Mouse (Mus musculus) erythroid progenitor cell, adult 5-6 weeks (primary cell): ENCODE data around the gene Scrt2. TPM values are rescaled to one million over a fixed set of nuclear protein-coding genes. Genes with fewer than 3 reads are reported as not detected.
"Not testable (repeated sequence)": the region's sequence is repeated elsewhere in the genome, so short reads cannot be mapped to it uniquely, and the experiment has no call there.

Experiments used
- ATAC-seq: replicated peaks from 2 replicates; pipeline ENCODE4 v1.8.0; 2016; ENCODE audit warnings: moderate number of reproducible peaks, mild to moderate bottlenecking, moderate TSS enrichment, inconsistent platforms; ENCODE audit not compliant: poor library complexity, low FRiP score, severe bottlenecking
- total RNA-seq, 2 experiments: library from RNA; stranded (forward) in 1 of 2; stranded (reverse) in 1 of 2; fragments of 150-400 nt in 1 of 2; fragments of 186-747, 209-891 nt in 1 of 2; gene quantifications; 2 replicates each; pipeline versions ENCODE4 v1.2.3 to v1.2.4; 2015 to 2017; ENCODE audit warnings: low replicate concordance in 2 of 2

Scrt2 gene
- total RNA-seq (2015; ENCODE audit: low replicate concordance) (not detected in 2 replicates), total RNA-seq (2017; ENCODE audit: low replicate concordance) (not detected in 2 replicates)

GRCm38 (mm10) chr2:152080685-152081541 is at the start of gene Scrt2:
TSS of gene Scrt2 (plus strand) at chr2:152081529.
- no peak for ATAC-seq

- no peak for ATAC-seq
Observed at GRCm38 (mm10) chr2:152040101-152040500, 41.2 kb upstream of the Scrt2 start.

- no peak for ATAC-seq
Observed at GRCm38 (mm10) chr2:152047116-152048002, 34.0 kb upstream of the Scrt2 start.

GRCm38 (mm10) chr2:152048003-152048980 is 33.0 kb upstream of the Scrt2 start:
- ATAC-seq: no peak

GRCm38 (mm10) chr2:152048981-152049441 is 32.3 kb upstream of the Scrt2 start:
- no peak for ATAC-seq

DNA sequence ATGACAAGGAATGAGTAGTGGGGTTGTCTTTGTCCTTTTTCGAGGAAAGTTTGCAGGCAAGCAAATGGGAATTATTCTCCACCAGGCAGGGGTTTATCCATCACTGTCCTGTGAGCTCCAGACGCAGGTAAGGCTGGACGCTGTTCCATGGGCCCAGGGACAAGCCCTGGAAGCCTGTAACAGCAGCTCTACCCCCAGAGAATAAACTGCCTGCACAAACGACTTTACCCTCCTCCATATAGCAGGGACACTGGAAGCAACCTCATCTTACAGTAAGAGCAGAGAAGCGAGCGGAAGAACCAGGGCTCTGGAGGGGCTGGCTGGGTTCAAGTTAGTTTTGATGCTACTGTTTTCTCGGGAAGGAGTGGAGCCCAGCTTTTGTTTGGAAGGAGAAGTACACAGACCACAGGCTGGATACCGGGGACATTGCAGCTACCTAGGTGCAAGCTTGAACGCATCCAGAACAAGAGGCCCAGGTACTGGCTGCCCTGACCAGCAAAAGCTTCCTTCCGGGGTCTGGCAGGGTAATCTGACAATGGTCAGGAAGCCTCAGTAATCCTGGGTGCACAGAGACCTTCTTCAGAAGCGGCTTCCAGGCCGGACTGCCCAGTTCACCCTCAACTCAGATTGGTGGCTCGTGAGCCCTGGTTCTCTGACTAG is 31.6 kb upstream of the Scrt2 start:
- no peak for ATAC-seq

DNA sequence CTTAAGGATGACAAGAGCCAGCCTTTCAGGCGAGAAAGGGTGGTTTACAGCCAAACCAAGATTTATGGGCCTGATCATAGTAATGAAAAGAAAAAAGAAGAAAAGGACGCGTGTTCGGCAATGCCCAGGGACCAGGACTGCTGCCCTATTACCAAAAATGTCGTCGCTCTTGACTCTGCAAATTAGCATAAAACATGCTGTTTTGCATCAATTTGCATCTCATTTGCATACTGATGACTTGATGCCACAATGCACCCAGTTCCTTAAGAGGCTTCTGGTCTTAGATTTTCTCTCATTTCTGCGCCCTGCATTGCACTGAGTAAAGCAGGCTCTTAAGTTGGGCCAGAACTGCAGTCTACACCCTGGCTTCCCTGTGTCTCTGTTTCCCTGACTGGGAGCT is 31.0 kb upstream of the Scrt2 start:
- ATAC-seq: no peak

DNA sequence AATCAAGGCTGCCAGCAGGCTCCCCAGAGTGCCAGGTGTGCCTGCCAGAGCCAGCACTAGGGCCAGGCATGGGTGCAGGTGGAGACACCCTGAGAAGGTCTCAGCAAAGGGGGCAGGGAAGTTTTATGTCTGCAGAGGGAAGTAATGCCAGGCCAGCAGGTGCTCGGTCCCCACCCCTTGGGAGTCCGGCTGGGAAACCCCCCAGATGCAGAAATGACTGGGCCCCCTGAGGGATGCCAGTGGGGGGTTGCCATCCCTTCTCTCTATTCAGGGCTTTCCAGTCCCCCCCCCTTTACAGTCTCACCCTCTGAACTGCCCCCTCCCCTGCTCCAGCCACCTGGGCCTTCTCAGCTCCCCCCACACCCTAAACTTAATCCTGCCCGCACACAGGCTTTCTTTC is 29.3 kb upstream of the Scrt2 start:
- ATAC-seq: no peak

GRCm38 (mm10) chr2:152055406-152055805 is 25.9 kb upstream of the Scrt2 start:
- ATAC-seq: no peak

DNA sequence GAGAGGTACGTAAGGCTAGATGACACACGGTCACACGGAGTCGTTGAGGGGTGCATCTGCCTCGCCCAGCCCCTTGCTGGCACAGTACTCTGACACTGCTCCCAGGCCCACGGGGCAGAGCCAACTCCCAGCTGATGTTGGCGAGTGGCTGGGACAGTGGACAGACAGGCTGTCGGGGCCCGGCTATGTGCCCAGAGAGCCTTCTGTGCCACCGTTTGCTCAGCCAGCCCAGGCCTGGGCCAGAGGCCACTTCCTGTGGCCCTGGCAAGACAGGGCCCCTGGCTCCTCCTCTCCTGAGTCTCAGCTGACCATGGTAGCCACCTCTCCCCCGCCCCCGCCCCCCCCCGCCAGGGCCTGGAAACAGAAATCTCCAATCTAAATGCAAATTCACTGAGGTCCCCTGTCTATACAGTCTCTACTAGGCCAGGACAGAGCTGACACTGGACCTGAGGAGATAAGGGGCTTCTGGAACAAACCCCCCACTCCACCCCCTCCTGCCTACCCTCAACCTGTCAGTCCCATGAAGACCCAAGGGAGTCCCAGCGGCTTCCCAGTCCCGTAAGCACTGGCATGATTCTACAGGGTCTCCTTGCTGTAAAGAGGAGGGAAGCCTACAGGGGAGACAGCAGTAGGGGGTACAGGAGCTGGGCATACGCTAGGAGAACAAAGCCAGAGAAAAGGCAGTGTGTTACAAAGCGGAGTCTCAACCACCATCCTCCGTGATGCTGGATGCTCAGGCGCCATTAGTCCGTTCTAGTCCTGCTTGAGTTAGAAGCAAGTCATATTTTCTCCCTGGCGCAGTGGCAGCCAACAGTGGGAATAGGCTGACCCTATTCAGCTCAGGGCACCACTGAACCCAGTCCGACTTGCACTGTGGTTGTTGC is 24.7 kb upstream of the Scrt2 start:
- ATAC-seq: no peak

DNA sequence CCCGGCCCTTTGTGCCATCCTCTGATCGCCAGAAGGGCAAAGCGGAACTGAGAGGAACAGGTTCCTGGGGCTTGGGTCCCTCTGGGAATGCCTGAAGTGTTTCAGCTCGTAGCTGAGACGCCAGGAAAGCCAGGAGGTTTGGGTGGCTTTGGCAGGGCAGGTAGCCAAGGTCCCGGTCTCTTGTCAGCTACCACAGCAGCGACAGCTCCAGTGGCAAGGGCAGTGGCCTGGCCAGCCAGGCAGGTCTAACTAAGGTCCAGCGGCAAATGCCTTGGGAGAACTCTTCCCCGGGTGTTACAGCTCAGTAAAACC is 24.1 kb upstream of the Scrt2 start:
- ATAC-seq: no peak

- not testable (repeated sequence) for ATAC-seq
Observed at GRCm38 (mm10) chr2:152062817-152063216, 18.5 kb upstream of the Scrt2 start.

- ATAC-seq: no peak
Observed at GRCm38 (mm10) chr2:152068660-152069433, 12.5 kb upstream of the Scrt2 start.

- no peak for ATAC-seq
Observed at GRCm38 (mm10) chr2:152069434-152069786, 11.9 kb upstream of the Scrt2 start.

GRCm38 (mm10) chr2:152069941-152070340 is 11.4 kb upstream of the Scrt2 start:
- ATAC-seq: no peak

GRCm38 (mm10) chr2:152074521-152074920 is 6.8 kb upstream of the Scrt2 start:
- no peak for ATAC-seq

- ATAC-seq: no peak
Observed at GRCm38 (mm10) chr2:152075294-152075889, 5.9 kb upstream of the Scrt2 start.
